Mouse (Mus musculus) midbrain, embryonic 12.5 days (tissue): ENCODE results near the gene Exosc2. TPM values are rescaled to one million over a fixed set of nuclear protein-coding genes. Genes with fewer than 3 reads are reported as not detected.

Experiments
- polyA plus RNA-seq: library from polyadenylated mRNA; unstranded; fragments of >200 nt; fragmentation: Nextera tagmentation; extraction: Ambion mirVana; gene quantifications from 2 replicates; pipeline ENCODE4 v1.2.1, GENCODE M21; 2016

Exosc2 gene
- polyA plus RNA-seq, 1 experiment from 2014 or later: 63.9 TPM

Other genes with a start within 250 kb of the Exosc2 start
- 11.1 and 12.2 TPM in 2 replicates for gene Ass1, start 200.5 kb upstream of the Exosc2 start, polyA plus RNA-seq
- gene Fubp3, start 98.1 kb upstream of the Exosc2 start, polyA plus RNA-seq: 87.9 and 88.0 TPM in 2 replicates
- gene Prdm12, start 30.7 kb upstream of the Exosc2 start, polyA plus RNA-seq: 21.0 and 25.5 TPM in 2 replicates
- 44.1 and 47.3 TPM in 2 replicates for gene Abl1, start 17.7 kb downstream of the Exosc2 start, polyA plus RNA-seq
- gene Qrfp, start 139.9 kb downstream of the Exosc2 start, polyA plus RNA-seq: 0.09 and 0.12 TPM in 2 replicates
- 5.3 and 6.9 TPM in 2 replicates for gene Fibcd1, start 175.3 kb downstream of the Exosc2 start, polyA plus RNA-seq
- gene Lamc3, start 216.6 kb downstream of the Exosc2 start, polyA plus RNA-seq: 13.5 and 14.5 TPM in 2 replicates